In the genomic region with DNA sequence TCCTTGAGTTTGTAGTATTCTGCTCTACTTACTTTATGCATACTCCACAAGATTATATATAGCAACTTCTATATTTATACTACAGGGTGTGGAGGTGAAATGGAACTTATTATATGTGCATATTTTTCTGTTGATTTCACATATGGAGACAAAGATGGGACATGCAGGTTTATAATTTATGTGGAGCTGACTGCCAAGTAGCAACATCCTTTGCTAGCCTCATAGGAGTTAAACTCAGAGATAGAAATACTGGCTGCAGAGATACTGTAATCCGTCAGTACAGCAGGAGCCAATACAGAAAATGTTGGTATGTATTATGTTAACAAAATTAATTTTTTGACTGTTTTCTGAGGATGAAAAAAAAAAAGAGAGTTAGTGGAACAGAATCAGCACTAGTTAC, we compare ENCODE assay signal across 49 mouse cellular contexts. TPM values are rescaled to one million over a fixed set of nuclear protein-coding genes. Genes with fewer than 3 reads are reported as not detected.
"Had no signal": no experiment of that assay in that cellular context is flagged by ENCODE, and none has a peak within 500 bp of the region (broad histone marks: within the 10 kb centered on the region; RNA-seq: fewer than 3 reads in every experiment).

No protein-coding gene starts in this region.

- H3K27ac ChIP-seq: heart, embryonic 13.5 days; heart, embryonic 15.5 days; hindbrain, embryonic 10.5 days; hindbrain, embryonic 12.5 days; hindbrain, embryonic 13.5 days; hindbrain, embryonic 14.5 days; hindbrain, embryonic 15.5 days; hindbrain, postnatal 0 days; intestine, embryonic 15.5 days; kidney, embryonic 15.5 days; kidney, postnatal 0 days; layer of hippocampus, adult 2 months; left cerebral cortex, adult 2 months had no signal

- H3K36me3 ChIP-seq: heart, embryonic 13.5 days; heart, embryonic 15.5 days; hindbrain, embryonic 10.5 days; hindbrain, embryonic 12.5 days; hindbrain, embryonic 13.5 days; hindbrain, embryonic 15.5 days; intestine, embryonic 15.5 days; kidney, embryonic 15.5 days had no signal

- H3K4me1 ChIP-seq: heart, embryonic 13.5 days; heart, embryonic 15.5 days; hindbrain, embryonic 10.5 days; hindbrain, embryonic 12.5 days; hindbrain, embryonic 13.5 days; hindbrain, embryonic 15.5 days; intestine, embryonic 15.5 days had no signal

- DNase-seq: heart, postnatal 10 days; heart, postnatal 14 days; heart, postnatal 36 days; heart, postnatal 4 days; kidney, adult 11 months; kidney, adult 18-20 months; kidney, adult 2 months; kidney, adult 8-10 months; kidney, adult 9 months; kidney, postnatal 10 days; kidney, postnatal 14 days; kidney, postnatal 25 days; kidney, postnatal 4 days; layer of hippocampus, adult 9-11 months; layer of hippocampus, postnatal 36 days had no signal

- H3K9me3 ChIP-seq: heart, embryonic 13.5 days; heart, embryonic 15.5 days; hindbrain, embryonic 10.5 days; hindbrain, embryonic 12.5 days; hindbrain, embryonic 13.5 days; hindbrain, embryonic 15.5 days; intestine, embryonic 15.5 days; kidney, embryonic 15.5 days had no signal

- ATAC-seq: hindbrain, embryonic 16.5 days; hindbrain, postnatal 0 days; inflammation-experienced regulatory T-cells, adult 6 months; intestine, embryonic 15.5 days; intestine, postnatal 0 days had no signal

- H3K9ac ChIP-seq: heart, embryonic 13.5 days; heart, embryonic 15.5 days; hindbrain, embryonic 12.5 days; hindbrain, embryonic 13.5 days; hindbrain, embryonic 14.5 days; hindbrain, embryonic 15.5 days; intestine, embryonic 15.5 days; kidney, embryonic 15.5 days had no signal

- H3K27me3 ChIP-seq: heart, embryonic 13.5 days; heart, embryonic 15.5 days; hindbrain, embryonic 12.5 days; hindbrain, embryonic 13.5 days; hindbrain, embryonic 15.5 days; intestine, embryonic 15.5 days; kidney, embryonic 15.5 days had no signal

- H3K4me3 ChIP-seq: heart, embryonic 13.5 days; heart, embryonic 15.5 days; hindbrain, embryonic 10.5 days; hindbrain, embryonic 12.5 days; hindbrain, embryonic 13.5 days; hindbrain, embryonic 15.5 days; intestine, embryonic 15.5 days; kidney, embryonic 15.5 days; layer of hippocampus, adult 2 months; left cerebral cortex, adult 2 months had no signal

RNA-seq across cellular contexts. Expression of a gene that starts 27.6 kb away (rescaled TPM):
- total RNA-seq: heart, postnatal 10 days; heart, postnatal 14 days; heart, postnatal 25 days; heart, postnatal 36 days; heart, postnatal 4 days; hematopoietic stem cell, adult 5-6 weeks; hindbrain, postnatal 0 days; layer of hippocampus, adult 18-20 months; layer of hippocampus, adult 2 months; layer of hippocampus, adult 8-10 months; layer of hippocampus, postnatal 10 days; layer of hippocampus, postnatal 14 days; layer of hippocampus, postnatal 25 days; layer of hippocampus, postnatal 36 days; left cerebral cortex, adult 18-20 months; left cerebral cortex, adult 2 months; left cerebral cortex, adult 8-10 months had no signal
- polyA plus RNA-seq: heart, embryonic 13.5 days; heart, embryonic 14.5 days; heart, embryonic 15.5 days; heart, embryonic 16.5 days; heart, postnatal 0 days; hindbrain, embryonic 10.5 days; hindbrain, embryonic 11.5 days; hindbrain, embryonic 12.5 days; hindbrain, embryonic 13.5 days; hindbrain, embryonic 14.5 days; hindbrain, embryonic 15.5 days; hindbrain, embryonic 16.5 days; hindbrain, postnatal 0 days; inflammation-experienced regulatory T-cells, adult 6 months; intestine, embryonic 14.5 days; intestine, embryonic 15.5 days; intestine, embryonic 16.5 days; intestine, postnatal 0 days; kidney, embryonic 14.5 days; kidney, embryonic 15.5 days; kidney, embryonic 16.5 days; kidney, postnatal 0 days; large intestine, adult 2 months had no signal
